ENCODE assay signal across 21 mouse cellular contexts in the genomic region with DNA sequence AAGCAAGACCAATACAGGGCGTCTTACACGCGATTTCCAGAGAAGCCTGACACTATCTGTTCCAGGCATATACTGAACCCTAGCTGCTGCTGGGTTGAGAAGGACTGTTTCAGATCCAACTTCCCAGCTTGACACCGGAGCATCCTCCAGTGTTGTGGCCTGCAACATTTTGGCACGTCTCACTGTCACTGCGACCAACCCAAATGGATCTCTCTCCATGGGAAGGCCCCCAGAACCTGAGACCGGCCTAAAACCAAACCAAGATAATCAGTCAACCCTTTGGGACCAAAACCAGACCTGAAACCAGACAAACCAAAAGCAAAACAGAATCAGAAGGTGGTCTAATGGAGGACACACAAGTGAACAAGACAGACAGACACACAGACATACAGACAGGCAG. TPM values are rescaled to one million over a fixed set of nuclear protein-coding genes. Genes with fewer than 3 reads are reported as not detected.
A peak's percentile ranks its signal among the peaks of the same experiment; 100 is the strongest.
DNase-seq lines count a peak whose midpoint lies in the region; TF ChIP-seq lines count a peak whose summit lies in the region.
"Not testable (repeated sequence)": the region's sequence is repeated elsewhere in the genome, so short reads cannot be mapped to it uniquely, and the experiment has no call there.
"Had no signal": no experiment of that assay in that cellular context is flagged by ENCODE, and none has a peak within 500 bp of the region (broad histone marks: within the 10 kb centered on the region; RNA-seq: fewer than 3 reads in every experiment).

No protein-coding gene starts in this region.

- peak; percentile 49 for DNase-seq in brain, adult 2 months (ENCODE audit: low read depth, low spot score)
- DNase-seq in cerebellum, adult 11-12 months, result peak; percentile 72
- peak; percentile 62 to 68 for DNase-seq in cerebellum, adult 2 months
- peak; percentile 76 for DNase-seq in cerebellum, adult 9-11 months
- peak; percentile 50 to 63 for DNase-seq in cerebellum, postnatal 25 days
- peak; percentile 33 to 43 for DNase-seq in cerebellum, postnatal 36 days

- TF ChIP-seq POLR2A in cerebellum, adult 2 months (IDR thresholded peaks at IDR 0.05; ENCODE audit: borderline replicate concordance, insufficient read depth, low read length), result not testable (repeated sequence)

- peaks cover 32% of the 10 kb centered on the region for H3K4me1 ChIP-seq in cerebellum, adult 2 months (ENCODE audit: control insufficient read depth, insufficient read depth, low read length)

- not testable (repeated sequence) for H3K4me3 ChIP-seq in cerebellum, adult 2 months (replicated peaks; ENCODE audit: insufficient read depth, low read depth, low read length); macrophage (ENCODE audit: inconsistent target)

- TF ChIP-seq CTCF in cerebellum, adult 2 months (IDR thresholded peaks at IDR 0.05; ENCODE audit: borderline replicate concordance, insufficient read depth, low read depth, low read length), result not testable (repeated sequence)

- not testable (repeated sequence) for H3K36me3 ChIP-seq in macrophage (ENCODE audit: inconsistent target)

- H3K79me2 ChIP-seq in macrophage (ENCODE audit: inconsistent target), result peaks cover 77% of the 10 kb centered on the region

- 25% methylated on average over 7 of the region's 7 CpGs for WGBS in cerebellum, adult 2 months
- 100% methylated on average over 2 of the region's 7 CpGs for WGBS in macrophage (ENCODE audit: missing documents)

- H3K27me3 ChIP-seq in cerebellum, adult 2 months (ENCODE audit: control insufficient read depth, insufficient read depth, low read length), result not testable (repeated sequence)

- H3K27ac ChIP-seq in cerebellum, adult 2 months (ENCODE audit: insufficient read depth, low read length), result peak overlapping the region; percentile 72; the same call in 1 of the 2 replicates
- H3K27ac ChIP-seq in macrophage, result peak overlapping the region; percentile 94

RNA-seq across cellular contexts. Expression of gene Slc7a8, which starts 14.8 kb away (rescaled TPM):
- 37.1 and 41.6 TPM in 2 replicates for polyA plus RNA-seq in cerebellum, adult 2 months (2012; rRNA removed)
- total RNA-seq in macrophage (2018; cell fraction: chromatin; rRNA removed), result 100 to 1,000 TPM in 15 of 26 experiments, 10 to 100 TPM in 11; 41.3 to 275 (median 105) TPM
- total RNA-seq in macrophage (2018; cell fraction: cytosol; rRNA removed), result 100 to 1,000 TPM in 15 of 26 experiments, 10 to 100 TPM in 11; 67.5 to 157 (median 114) TPM
- total RNA-seq in macrophage (2018; cell fraction: nucleus; rRNA removed), result 100 to 1,000 TPM in 21 of 26 experiments, 10 to 100 TPM in 5; 80.4 to 487 (median 204) TPM
- 62.3 to 349 TPM (median 87.2 TPM) in 3 replicates for polyA plus RNA-seq in macrophage (2018)
- polyA plus RNA-seq: activated CD4-positive, CD25-positive, alpha-beta regulatory T cell, adult 4 months; C2C12 had no signal

RNA-seq across cellular contexts. Expression of gene Rnf212b, which starts 47.0 kb away (rescaled TPM):
- polyA plus RNA-seq in cerebellum, adult 2 months (2012; rRNA removed), result not detected in 2 replicates
- total RNA-seq in macrophage (2018; cell fraction: chromatin; rRNA removed), result not detected
- total RNA-seq in macrophage (2018; cell fraction: cytosol; rRNA removed), result not detected
- not detected for total RNA-seq in macrophage (2018; cell fraction: nucleus; rRNA removed)
- not detected in 3 replicates for polyA plus RNA-seq in macrophage (2018)
- total RNA-seq: adrenal gland, postnatal 14 days; CH12.LX; MEL had no signal
- polyA plus RNA-seq: activated CD4-positive, CD25-positive, alpha-beta regulatory T cell, adult 4 months; brain, embryonic 14.5 days; C2C12; CD4-positive, CD25-positive, alpha-beta regulatory T cell, adult 4 months; G1E; Patski had no signal

RNA-seq across cellular contexts. Expression of gene Cebpe, which starts 55.0 kb away (rescaled TPM):
- polyA plus RNA-seq in cerebellum, adult 2 months (2012; rRNA removed), result 0.08 TPM in 2 replicates
- total RNA-seq in macrophage (2018; cell fraction: chromatin; rRNA removed), result not detected
- total RNA-seq in macrophage (2018; cell fraction: cytosol; rRNA removed), result under 1 TPM in 21 of 26 experiments, not detected in 5; 0.10 to 0.47 (median 0.19) TPM
- total RNA-seq in macrophage (2018; cell fraction: nucleus; rRNA removed), result under 1 TPM in 5 of 26 experiments, not detected in 21; 0.44 to 0.98 (median 0.65) TPM
- 0.42 to 0.85 TPM in 2 of 3 replicates, not detected in the other for polyA plus RNA-seq in macrophage (2018)
- total RNA-seq: adrenal gland, adult 2 months; adrenal gland, adult 8-10 months; adrenal gland, postnatal 14 days; adrenal gland, postnatal 25 days; adrenal gland, postnatal 36 days; ES-E14; MEL had no signal
- polyA plus RNA-seq: activated CD4-positive, CD25-positive, alpha-beta regulatory T cell, adult 4 months; C2C12; CD4-positive, CD25-positive, alpha-beta regulatory T cell, adult 4 months; Patski had no signal
